In the genomic region with DNA sequence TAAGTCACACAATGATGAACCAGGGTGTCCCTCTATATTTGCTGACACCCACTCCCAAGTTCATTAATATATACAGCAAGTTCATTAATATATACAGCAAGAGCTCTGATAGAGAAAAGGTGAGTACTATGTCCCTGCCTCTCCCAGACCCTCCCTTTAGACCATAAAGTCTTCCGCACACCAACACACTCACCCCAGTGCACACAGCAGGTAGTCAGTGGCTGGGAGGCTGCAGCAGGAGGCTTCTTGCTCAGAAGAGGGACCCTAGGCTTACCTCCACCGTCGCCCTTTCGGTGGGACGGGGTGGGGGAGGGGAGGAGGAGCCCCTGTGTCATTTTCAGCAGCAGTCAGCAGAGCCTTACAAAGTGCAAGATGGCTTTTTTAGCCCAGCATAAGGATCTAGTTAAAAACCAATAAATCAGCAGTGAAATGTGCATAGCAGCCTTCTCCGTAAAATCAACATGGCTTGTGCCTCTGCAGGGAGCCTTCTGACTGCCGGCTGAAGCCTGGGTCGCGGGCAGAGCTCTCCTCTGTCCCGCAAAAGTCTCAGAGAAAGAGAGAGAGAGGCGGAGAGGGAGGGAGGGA, we compare ENCODE assay signal across 14 mouse cellular contexts. TPM values are rescaled to one million over a fixed set of nuclear protein-coding genes. Genes with fewer than 3 reads are reported as not detected.
DNase-seq lines count a peak whose midpoint lies in the region.
"Had no signal": no experiment of that assay in that cellular context is flagged by ENCODE, and none has a peak within 500 bp of the region (broad histone marks: within the 10 kb centered on the region; RNA-seq: fewer than 3 reads in every experiment).

No protein-coding gene starts in this region.

- 1% methylated on average over 9 of the region's 11 CpGs for WGBS in hindbrain, embryonic 10.5 days

- no peaks in the 10 kb centered on the region for H3K36me3 ChIP-seq in hindbrain, embryonic 10.5 days
- H3K36me3 ChIP-seq: G1E had no signal

- 0 out of 2 replicates have a peak, but pooled peaks cover 5% of the 10 kb centered on the region for H3K9me3 ChIP-seq in hindbrain, embryonic 10.5 days
- H3K9me3 ChIP-seq: G1E had no signal

- DNase-seq in retina, embryonic 14.5 days (ENCODE audit: low spot score) = peak; percentile 14
- DNase-seq in retina, postnatal 1 day = no peak
- peak; percentile 38 for DNase-seq in hindbrain, embryonic 10.5 days (ENCODE audit: low spot score)
- DNase-seq in mesoderm, embryonic 11.5 days (ENCODE audit: low read depth, low spot score) = peak; percentile 88
- DNase-seq in thymus, postnatal 4 days = no peak
- no peak for DNase-seq in layer of hippocampus, postnatal 36 days
- DNase-seq in gastrocnemius, postnatal 36 days = no peak
- DNase-seq: spleen, adult 18-20 months; thymus, postnatal 36 days had no signal

- H3K27me3 ChIP-seq in hindbrain, embryonic 10.5 days (ENCODE audit: insufficient read depth, poor library complexity, severe bottlenecking) = peaks cover 89% of the 10 kb centered on the region

- H3K27ac ChIP-seq in hindbrain, embryonic 10.5 days = no peak overlapping the region

- peaks cover 14% of the 10 kb centered on the region for H3K4me1 ChIP-seq in hindbrain, embryonic 10.5 days (replicated peaks)

- intact Hi-C loops in gastrocnemius, postnatal 36 days (cut with DNase I) = no loop called here

- peak overlapping the region; percentile 51 for H3K4me3 ChIP-seq in hindbrain, embryonic 10.5 days

RNA-seq across cellular contexts. Expression of a gene that starts 20.9 kb away (rescaled TPM):
- polyA plus RNA-seq in hindbrain, embryonic 10.5 days (2016; fragmentation: Nextera tagmentation; extraction: Ambion mirVana) = not detected in 2 replicates
- total RNA-seq in layer of hippocampus, postnatal 36 days (2021) = not detected
- not detected for total RNA-seq in gastrocnemius, postnatal 36 days (2021)
- total RNA-seq: gastrocnemius, postnatal 4 days; left cerebral cortex, adult 8-10 months had no signal
- polyA plus RNA-seq: G1E; intestine, embryonic 14.5 days; lung, postnatal 0 days had no signal

Comparison
In these comparisons a context has a peak if more than half of its experiments do, and no peak if none do; other contexts are left out.
1. DNase-seq: peak in retina, embryonic 14.5 days (single experiment), hindbrain, embryonic 10.5 days (single experiment) and mesoderm, embryonic 11.5 days (single experiment); none in retina, postnatal 1 day (single experiment), thymus, postnatal 4 days (single experiment), layer of hippocampus, postnatal 36 days (0 of 2) and gastrocnemius, postnatal 36 days (0 of 2).